Mouse (Mus musculus) large intestine, adult 2 months (tissue): Measurements from ENCODE around the gene Ccdc155. TPM values are rescaled to one million over a fixed set of nuclear protein-coding genes. Genes with fewer than 3 reads are reported as not detected.

Experiments
- DNase-seq: peaks from one replicate; pipeline ENCODE4 v3.0.0-alpha.2; 2012; ENCODE audit warnings: low read depth, low spot score
- WGBS: fragments of 180-500 bp; shearing (Covaris S2); methylation state at CpG from one replicate; pipeline ENCODE4 v1.1.7; 2018; 5-methylcytosine and 5-hydroxymethylcytosine counted together
- polyA plus RNA-seq: library from polyadenylated mRNA; depleted of rRNA; stranded (reverse); fragments of >200 nt; gene quantifications from 2 replicates; pipeline ENCODE4 v1.2.3, GENCODE M21; 2012; rRNA removed

Gene Ccdc155
- 0.09 TPM in 1 of 2 replicates, not detected in the other for polyA plus RNA-seq

DNA sequence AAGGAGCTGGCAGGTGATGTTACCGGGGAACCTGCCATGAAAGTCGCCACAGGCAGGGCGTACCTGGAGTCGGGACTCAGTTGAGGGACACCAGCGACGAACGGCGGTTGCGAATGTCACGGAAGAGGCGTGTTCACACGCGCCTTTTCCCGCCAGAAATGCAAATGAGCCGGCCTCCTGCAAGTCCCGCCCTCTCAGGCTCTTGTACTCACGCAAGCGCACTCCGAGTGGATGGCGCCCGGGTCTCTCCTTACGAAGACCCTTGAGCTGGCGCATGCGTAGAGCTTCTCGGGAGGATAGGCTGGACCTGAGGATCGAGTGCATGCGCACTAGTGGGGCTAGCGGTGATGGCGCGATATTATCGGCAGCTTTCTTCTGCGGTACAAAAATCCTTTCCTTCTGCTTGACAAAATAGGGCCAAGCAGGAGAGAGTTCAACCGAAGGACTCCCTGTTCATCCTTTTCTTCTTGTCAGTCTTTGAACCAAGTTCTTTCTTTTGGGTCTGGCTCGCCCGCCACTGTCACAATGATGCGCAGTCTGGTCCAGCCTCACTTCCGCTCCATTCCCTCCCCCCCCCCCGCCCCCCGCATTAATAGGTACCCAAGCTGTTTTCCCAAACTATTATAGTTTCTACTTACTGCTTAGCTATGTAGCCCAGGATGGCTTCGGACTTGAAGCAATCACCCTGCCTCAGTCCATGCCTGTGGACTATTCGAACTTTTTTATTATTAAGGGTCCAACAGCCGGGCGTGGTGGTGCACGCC, at the start of gene Ccdc155:
Gene Ccdc155, minus strand, starts transcription at position 513 of the 764 bp plus-strand sequence.
- peak; percentile 55 for DNase-seq
- 6% methylated on average over 44 of the region's 44 CpGs for WGBS

GRCm38 (mm10) chr7:45253806-45254205, 49.1 kb upstream of the Ccdc155 start:
- 80% methylated on average over 8 of the region's 8 CpGs for WGBS
- no peak for DNase-seq

GRCm38 (mm10) chr7:45247666-45248065, 43.0 kb upstream of the Ccdc155 start:
- no peak for DNase-seq
- 39% methylated on average over 3 of the region's 3 CpGs for WGBS

DNA sequence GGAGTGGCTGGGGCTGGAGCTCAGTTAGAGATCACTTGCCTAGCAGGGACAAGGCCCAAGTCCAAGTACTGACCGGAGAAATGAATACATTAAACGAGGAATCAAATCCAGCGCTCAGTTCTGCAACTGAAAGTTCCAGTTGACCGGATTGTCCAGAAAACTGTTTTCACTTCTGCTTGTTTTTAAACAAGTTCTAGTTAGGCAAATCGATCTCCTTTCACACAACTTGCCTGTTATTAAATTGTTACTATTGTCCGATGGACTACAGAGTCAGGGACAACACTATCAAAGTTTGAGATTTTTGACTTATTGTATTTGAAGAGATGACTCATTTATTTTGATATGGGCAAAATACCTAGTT, 36.7 kb upstream of the Ccdc155 start:
- 72% methylated on average over 6 of the region's 6 CpGs for WGBS
- DNase-seq = no peak

DNA sequence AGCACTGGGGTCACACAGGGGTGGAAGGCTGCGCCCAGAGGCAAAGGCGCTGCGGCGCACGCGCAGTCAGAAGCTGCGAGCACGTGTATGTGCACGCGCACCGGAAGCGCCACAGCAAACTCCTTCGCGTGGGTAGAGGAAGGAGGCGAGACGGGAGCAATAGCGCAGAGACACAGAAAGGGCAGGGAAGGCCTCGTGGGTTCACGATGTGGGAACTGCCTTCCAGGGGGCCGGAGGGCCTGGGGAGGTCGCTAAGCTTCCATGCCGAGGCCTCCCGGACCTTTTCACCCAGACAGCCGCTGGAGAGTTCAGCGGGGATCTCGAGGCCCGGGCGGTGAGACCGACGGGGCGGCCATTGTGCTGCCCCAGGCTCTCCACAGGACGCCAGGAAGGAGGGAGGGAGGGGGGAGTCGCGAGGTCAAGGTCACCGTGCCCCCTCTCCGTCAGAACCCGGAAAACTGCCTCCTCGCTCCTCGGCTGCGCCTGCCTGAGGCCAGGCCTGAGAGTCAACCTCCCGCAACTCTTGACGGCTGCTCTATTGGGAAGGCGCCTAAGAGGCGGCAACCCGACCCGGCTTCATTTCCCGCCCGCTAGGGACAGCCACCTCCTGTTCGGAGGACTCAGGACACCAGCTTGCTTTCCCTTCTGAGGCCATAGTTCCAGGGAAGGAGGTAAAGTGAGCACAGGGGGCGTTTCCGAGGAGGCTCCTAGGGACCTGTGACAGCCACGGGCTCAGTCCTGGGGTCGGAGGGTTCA, 36.1 kb upstream of the Ccdc155 start, which contains the start of gene Slc6a16:
Gene Slc6a16, plus strand, starts transcription at position 453 of the 756 bp plus-strand sequence.
- 39% methylated on average over 53 of the region's 53 CpGs for WGBS
- DNase-seq = no peak

GRCm38 (mm10) chr7:45240109-45240508, 35.4 kb upstream of the Ccdc155 start:
- no peak for DNase-seq
- WGBS = 87% methylated on average over 7 of the region's 7 CpGs

DNA sequence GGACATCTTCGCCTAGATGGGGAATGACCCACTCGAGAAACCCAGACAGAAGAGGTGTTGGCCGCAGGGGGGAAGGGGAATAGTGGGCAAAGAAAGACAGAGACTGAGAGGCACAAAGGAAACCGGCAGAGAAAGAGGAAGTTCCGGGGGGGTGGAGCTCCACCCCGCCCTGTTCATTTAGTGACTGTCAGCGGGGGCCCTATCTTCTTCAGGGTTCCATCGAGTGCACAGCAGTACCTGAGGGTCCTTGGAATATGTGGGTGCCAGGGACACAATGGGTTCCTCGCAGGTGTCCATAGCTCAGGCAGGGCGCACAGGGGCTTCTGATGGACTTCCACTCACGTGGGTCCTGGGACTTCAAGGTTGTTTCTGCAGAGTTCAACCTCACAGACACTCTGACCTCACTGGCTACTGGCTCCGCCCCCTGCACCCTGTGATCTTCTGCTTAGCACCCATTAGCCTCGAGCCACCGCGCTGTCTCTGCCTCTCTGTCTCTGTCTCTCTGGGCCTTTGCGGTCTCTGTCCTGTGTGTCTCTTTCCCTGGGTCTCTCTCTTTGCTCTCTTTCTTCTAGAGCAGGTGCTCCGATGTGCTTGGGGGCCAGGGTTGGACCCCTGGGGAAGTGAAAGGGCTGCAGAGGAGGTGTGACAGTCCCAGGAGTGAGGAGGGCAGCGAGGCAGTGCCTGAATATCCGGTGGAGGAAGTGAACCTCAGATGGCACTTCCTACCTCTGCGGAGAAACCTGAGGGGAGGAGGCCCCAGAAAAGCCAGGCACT, 34.2 kb upstream of the Ccdc155 start, which contains the start of gene Cd37:
Gene Cd37, minus strand, starts transcription at position 393 of the 774 bp plus-strand sequence.
- no peak for DNase-seq
- 38% methylated on average over 20 of the region's 20 CpGs for WGBS

GRCm38 (mm10) chr7:45237747-45238699, 33.3 kb upstream of the Ccdc155 start:
- WGBS = 80% methylated on average over 17 of the region's 17 CpGs
- no peak for DNase-seq

GRCm38 (mm10) chr7:45235656-45236180, 31.0 kb upstream of the Ccdc155 start:
- 68% methylated on average over 17 of the region's 17 CpGs for WGBS
- no peak for DNase-seq

GRCm38 (mm10) chr7:45234922-45235571, 30.4 kb upstream of the Ccdc155 start:
- no peak for DNase-seq
- 18% methylated on average over 21 of the region's 21 CpGs for WGBS

DNA sequence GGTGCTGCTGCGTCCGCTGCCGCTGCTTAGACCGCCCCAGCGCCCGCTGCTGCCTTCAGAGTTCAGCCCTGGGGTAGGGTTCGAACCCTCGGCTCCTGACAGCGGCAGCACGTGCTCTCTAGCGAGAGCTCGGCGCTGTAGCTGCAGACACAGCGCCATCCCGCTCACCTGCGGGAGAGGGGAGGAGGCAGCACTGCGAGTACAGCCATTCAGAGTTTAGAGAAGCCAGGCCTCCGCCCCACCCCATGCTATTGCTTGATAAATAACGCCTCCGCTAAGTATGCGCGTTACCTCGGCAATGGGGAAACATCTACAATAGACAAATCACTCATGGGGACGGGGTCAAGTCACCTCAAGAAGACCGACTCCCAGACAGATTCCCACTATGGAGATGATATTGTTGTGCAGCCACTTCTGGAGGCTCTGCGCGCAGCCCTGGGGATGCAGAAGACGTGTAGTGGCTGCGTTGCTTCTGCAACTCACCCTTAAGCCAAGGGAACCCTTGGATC, 29.7 kb upstream of the Ccdc155 start:
- DNase-seq = no peak

DNA sequence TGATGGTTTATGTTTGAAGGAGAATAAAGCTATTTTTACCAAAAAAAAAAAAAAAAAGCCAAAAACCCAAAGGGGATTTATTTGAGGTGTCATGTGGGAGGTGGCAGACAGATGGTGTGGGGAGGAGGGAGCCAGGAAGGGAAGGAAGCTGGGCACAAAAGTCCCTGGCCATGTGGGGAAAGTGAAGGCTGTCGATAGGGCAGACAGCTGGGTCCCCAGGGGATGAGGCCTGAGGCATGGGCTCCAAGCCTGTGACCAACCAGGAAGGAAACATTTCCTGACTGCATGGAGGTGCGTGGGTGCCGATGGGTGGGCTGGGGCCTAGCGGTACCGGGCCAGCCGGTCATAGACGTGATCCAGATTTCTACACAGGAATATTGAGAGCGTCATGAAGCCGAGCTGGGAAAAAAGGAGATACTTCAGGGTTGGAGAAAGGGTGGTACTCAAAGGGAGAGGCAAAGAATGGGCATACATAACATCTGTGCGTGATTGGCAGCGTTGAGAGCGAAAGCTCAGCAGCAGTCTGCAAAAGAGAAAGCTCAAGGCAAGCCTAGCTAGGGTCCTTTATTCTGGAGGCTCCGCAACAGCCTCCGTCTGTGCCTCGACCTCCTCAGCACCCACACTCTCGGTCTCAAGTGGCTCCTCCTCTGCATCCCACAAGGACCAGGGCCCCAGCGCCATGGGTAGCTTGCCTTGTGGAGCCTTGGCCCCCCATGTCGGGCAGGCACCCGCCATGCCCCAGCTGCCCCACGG, 29.1 kb upstream of the Ccdc155 start:
- DNase-seq = no peak
- WGBS = 57% methylated on average over 20 of the region's 20 CpGs

More for the DNA sequence above, 29.7 kb upstream of the Ccdc155 start:
- WGBS = 17% methylated on average over 29 of the region's 29 CpGs

DNA sequence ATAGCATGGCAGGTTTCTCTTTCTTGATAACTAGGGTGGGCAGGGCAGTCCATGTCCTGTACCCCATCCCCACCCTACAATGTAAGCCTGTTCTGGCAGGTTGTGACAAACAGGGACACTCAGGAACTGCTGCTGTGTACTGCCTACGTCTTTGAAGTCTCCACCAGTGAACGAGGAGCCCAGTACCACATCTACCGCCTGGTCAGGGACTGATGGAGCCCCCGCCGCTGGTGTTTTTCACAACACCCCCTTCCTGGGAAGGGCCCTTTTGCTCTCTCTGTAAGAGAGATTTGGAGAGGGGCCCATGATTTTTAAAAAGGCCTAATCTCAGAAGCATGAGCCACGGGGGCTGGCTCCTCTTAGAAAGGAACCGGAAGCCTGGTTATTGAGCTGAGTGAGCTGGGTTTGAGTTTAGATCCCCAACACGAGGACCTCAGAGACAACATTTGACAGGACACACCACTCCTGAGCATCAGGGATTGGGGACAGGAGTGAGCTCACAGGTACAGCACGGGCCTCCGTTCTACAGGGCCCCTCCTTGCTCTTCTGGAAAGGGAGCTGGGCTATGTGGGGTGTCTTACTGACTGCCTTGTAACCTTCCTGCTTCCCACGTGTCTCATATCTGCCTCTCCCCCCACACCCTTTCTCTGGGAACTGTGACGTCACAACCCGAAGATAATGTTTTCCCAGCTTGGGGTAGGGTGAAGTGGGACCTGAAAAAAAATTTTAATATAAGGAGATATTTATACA, 28.2 kb upstream of the Ccdc155 start:
- DNase-seq = no peak
- 86% methylated on average over 13 of the region's 13 CpGs for WGBS

GRCm38 (mm10) chr7:45231941-45232340, 27.2 kb upstream of the Ccdc155 start:
- 94% methylated on average over 11 of the region's 11 CpGs for WGBS
- DNase-seq = no peak

DNA sequence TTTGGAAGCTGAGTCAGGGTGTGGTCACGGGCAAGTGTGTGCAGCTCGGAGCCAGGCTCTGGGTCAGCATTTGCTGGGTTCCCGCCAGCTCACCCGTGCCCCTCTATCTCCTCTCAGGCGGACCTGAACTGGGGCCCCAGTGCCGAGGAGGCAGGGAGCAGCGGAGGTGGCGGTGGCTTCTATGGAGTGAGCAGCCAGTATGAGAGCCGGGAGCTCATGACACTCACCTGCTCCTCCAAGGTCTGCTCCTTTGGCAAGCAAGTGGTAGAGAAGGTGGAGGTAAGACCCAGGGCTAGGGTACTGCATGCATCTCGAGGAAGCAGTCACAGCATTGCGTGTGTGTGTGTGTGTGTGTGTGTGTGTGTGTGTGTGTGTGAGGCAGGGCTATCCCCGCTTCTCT, 26.5 kb upstream of the Ccdc155 start:
- DNase-seq = no peak
- WGBS = 89% methylated on average over 12 of the region's 12 CpGs

DNA sequence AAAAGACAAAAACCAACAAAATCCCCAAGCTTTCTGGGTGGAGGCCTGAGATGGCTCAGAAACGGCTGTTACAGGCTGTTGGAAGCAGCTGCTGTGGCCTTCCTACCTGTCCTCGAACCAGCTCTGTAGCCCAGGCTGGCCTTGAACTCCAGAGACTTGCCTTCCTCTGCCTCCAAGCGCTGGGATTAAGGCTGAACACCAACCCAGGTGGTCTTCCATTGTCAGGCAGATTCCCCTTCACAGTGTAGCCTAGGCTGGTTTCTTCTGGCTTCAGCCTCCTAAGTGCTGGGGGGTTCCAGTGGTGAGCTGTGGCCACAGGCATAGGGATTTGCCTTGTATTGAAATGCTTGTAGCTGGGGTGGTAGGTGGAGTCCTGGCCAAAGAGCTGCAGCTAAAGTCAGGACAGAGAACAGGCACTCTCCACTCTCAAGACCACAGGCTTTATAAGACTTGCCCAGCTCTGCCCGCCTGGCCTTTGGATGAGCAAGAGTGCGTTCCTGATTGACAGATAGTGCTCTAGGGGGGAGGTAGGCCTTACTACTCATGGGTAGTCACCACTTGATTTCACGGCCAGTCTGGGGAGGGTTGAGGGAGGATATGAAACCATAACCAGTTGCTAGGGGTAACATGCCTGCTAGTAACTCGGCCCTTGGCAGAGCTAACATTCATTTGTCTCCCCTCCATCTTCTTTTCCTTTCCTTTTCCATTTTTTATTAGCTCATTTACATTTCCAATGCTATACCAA, 24.9 kb upstream of the Ccdc155 start:
- WGBS = 88% methylated on average over 7 of the region's 7 CpGs
- DNase-seq = no peak
